Mouse (Mus musculus) megakaryocyte progenitor cell, adult 5-6 weeks (primary cell): Measurements from ENCODE around the gene Abcc1. TPM values are rescaled to one million over a fixed set of nuclear protein-coding genes. Genes with fewer than 3 reads are reported as not detected.
A peak's percentile ranks its signal among the peaks of the same experiment; 100 is the strongest.

ENCODE experiments used
- ATAC-seq: replicated peaks from 2 replicates; pipeline ENCODE4 v1.8.0; 2016; ENCODE audit warnings: mild to moderate bottlenecking, moderate TSS enrichment, inconsistent platforms; ENCODE audit not compliant: poor library complexity
- total RNA-seq, 2 experiments: library from RNA; stranded (forward) in 1 of 2; stranded (reverse) in 1 of 2; fragments of 157-497, 149-512 nt in 1 of 2; fragments of 200-1000 nt in 1 of 2; gene quantifications; 2 replicates each; pipeline versions ENCODE4 v1.2.3 to v1.2.4; 2015 to 2017

Gene Abcc1
- total RNA-seq, 2 experiments from 2014 or later, result 28.8 to 30.6 TPM

- ATAC-seq, result no peak
Measured at GRCm38 (mm10) chr16:14438561-14438960, 77.2 kb downstream of the Abcc1 start.

DNA sequence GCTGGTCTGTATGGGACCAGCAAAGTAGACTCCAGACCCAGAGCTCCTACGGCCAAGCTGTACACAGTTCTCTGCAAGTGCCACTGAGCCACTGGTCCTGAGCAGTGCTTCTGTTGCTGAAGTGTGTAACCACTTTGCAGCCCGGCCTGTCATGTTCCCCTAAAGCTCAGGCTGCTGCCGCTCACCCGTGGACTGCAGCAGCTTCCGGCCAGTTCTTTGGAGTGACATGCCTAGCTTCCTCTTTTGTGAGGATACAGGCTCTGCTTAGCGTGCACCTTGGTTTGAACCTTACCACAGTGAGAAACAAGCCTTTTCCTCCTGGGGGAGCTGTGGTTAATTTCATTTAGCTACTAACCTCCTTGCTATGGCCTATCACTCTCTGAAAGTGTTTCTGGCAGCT is 77.7 kb downstream of the Abcc1 start:
- peak; percentile 97 for ATAC-seq

DNA sequence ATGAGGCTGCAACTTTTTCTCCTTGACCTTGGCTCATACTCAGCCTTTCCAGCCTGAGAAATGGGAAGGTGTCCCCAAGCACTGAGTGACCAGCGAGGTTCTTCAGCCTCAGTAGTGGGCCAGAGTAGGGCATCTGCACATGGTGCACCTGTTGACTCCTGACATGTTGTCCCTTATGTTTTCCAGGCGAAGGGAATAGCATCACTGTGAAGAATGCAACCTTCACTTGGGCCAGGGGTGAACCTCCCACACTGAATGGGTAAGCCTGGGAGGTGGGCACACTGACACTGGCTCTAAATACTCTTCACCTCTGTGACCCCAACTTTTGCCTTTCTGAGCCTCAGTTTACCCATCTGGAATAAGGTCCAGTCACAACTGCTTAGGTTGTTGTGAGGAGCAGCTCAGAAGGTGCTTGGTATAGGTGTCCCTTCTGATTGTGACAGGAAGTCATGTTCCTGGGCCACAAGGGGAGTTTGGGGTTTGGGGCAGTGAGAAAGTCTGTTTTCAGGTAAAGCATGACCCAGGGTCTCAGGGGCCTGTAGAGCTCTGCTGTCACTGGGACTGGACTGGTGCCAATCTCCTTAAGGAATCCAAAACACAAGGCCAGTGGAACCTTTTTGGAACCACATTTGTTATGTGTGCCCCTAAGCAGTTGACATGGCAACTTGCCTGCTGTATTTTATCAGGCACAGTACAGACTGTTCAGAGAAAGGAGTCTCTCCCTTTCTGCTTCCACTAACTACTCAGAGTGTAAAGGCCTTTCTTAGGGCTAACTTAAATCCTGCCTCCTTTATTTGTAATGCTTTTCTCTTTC is 78.7 kb downstream of the Abcc1 start:
- no peak for ATAC-seq

DNA sequence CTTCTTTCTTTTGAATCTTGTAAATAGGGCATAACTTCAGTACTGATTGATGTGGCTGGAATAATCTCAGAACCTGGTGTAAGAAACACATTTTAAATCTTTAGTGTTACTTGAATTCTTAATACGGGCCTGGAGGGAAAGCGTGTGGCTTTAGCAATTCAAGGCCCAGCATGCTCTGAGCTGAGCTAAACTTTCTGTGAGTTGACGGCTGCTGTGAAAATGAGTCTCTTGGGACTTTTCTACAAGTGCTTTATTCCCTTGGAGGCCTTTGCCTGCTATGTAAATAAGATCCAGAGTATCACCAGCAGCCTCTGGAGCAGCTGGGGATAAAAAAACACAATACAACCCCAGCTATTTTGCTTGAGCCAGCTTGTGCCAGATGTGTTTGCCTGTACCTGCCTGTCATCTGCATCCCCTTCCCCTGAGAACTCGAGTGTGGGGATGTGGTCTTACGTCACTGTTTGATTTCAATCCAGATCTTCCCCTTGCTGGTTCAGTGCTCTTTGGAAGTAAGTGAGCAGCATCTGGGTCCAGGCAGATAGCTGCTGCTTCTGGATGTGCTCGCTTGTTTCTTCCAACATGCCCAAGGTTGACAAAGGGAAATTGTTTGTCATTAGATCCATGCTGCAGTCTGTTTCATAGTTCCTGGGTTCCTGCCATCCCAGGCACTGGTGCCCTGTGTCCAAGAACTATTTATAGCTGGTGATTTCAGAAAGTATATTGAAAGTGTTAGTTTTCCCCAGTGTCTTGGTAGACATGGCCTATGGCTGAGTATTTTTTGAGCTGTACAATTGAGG is 82.9 kb downstream of the Abcc1 start:
- ATAC-seq, result no peak

DNA sequence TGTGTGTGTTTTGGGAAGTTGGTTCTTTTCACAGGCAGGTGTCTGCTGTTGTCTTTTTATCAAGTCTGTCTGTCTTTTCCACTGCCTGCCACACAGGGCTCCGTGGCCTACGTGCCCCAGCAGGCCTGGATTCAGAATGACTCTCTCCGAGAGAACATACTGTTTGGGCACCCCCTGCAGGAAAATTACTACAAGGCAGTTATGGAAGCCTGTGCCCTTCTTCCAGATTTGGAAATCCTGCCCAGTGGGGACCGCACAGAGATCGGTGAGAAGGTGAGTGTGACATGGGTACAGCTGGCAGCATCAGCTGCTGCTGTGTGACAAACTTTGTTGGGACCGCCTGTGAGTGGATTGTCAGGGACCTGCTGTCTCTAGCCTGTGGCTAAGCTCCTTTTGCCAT is 83.8 kb downstream of the Abcc1 start:
- no peak for ATAC-seq

- ATAC-seq, result no peak
Measured at GRCm38 (mm10) chr16:14447366-14447765, 86.0 kb downstream of the Abcc1 start.

- no peak for ATAC-seq
Measured at GRCm38 (mm10) chr16:14448307-14448706, 86.9 kb downstream of the Abcc1 start.

- no peak for ATAC-seq
Measured at GRCm38 (mm10) chr16:14449861-14450260, 88.5 kb downstream of the Abcc1 start.

DNA sequence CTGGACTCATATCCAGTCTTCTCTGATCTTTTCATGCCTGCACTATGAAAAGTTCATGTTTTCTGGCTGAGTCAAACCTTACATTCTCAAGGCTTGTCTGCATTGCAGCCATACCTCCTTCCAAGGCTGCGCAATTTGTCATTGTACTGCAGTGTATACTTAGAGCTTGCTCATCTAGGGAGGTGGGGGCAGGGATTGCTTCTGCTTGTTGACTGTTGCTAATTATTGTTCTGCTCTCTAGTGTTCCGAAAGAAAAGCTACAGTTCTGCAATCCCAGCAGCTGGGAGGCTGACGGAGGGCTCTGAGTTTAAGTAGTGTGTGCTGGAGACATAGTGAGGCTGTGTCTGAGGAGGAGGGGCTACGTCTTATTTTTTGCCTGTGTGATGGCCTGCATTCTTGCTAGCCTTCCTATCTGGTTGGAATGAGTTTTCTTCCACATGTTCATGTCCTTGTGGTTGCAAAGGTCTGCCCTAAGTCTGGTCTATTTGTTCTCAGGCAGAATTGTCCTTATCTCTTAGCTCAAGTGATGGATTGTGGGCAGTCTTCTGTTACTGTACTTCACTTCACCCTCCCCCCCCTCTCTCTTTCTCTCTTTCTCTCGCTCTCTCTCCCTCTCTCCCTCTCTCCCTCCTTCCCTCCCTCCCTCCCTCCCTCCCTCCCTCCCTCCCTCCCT is 90.2 kb downstream of the Abcc1 start:
- peak; percentile 70 for ATAC-seq

- no peak; the same call in 1 of the 2 replicates for ATAC-seq
Measured at GRCm38 (mm10) chr16:14462535-14462934, 101.2 kb downstream of the Abcc1 start.

DNA sequence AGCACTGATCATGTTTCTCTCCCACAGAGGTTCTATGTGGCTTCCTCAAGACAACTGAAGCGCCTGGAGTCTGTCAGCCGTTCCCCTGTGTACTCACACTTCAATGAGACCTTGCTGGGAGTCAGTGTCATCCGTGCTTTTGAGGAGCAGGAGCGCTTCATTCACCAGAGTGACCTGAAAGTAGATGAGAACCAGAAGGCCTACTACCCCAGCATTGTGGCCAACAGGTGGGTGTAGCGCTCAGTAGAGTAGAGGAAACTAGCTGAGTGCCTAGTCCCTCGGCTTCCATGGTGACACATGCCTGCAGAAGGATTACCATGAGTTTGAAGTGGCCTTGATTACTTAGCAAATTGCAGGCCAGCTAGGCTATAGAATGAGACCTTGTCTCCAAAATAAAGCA is 103.7 kb downstream of the Abcc1 start:
- ATAC-seq, result no peak

- ATAC-seq, result no peak
Measured at GRCm38 (mm10) chr16:14468351-14468750, 107.0 kb downstream of the Abcc1 start.

DNA sequence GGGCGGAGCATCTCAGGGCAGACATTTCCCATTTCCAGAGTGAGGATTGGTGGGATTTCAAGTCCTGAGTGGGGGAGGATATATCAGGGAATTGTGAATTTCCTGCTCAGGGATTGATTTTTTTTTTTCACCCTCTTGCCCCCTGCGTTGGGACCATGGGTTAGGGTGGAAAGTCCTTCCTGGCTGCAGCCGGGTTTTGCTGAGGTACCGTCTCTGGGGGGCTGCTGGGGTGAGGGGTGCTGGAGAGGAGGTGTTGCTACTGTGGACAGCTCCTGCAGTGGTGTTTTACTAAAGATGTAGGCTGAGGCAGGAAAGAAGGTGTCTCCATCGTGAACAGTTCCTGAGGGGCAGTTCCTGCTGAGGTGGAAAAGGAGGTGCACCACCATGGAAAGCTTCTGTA is 107.5 kb downstream of the Abcc1 start:
- ATAC-seq, result no peak

DNA sequence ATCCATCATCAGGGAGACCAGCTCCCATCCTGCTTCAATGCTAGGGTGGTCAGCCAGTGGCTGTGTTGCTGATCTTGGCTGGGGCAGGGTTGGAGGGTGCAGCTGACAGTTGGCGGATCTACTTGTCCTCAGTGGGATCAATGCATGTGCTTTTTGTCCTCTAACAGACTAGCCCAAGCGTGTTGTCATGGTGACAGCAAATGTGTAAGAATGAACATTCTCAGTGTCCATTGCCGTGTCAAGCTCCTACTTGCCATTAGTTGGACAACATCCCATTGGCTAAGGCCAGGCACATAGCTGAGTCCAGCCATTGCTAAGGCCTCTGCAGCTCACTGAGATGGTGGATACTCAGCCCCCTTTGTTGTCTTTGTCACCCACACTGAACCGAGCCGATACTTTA is 110.8 kb downstream of the Abcc1 start:
- ATAC-seq, result no peak

DNA sequence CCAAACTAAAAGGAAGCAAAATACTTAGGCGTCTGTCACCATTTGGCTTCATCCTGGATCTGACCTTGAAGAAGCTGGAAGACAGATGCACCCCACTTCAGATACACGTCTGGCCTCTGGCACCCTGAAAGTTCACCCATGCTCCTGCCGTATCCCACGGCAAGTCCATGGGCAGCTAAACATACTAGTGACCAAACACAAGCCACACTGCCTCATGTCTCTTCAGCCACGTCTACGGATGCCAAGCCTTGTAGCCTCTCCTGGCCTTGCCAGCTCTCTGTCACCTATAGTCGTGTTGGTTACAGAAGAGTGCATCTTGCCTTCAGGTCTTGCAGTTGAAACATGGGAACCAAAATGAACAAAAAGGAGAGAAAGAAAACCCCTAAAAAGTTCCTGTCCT is 112.3 kb downstream of the Abcc1 start:
- no peak for ATAC-seq

DNA sequence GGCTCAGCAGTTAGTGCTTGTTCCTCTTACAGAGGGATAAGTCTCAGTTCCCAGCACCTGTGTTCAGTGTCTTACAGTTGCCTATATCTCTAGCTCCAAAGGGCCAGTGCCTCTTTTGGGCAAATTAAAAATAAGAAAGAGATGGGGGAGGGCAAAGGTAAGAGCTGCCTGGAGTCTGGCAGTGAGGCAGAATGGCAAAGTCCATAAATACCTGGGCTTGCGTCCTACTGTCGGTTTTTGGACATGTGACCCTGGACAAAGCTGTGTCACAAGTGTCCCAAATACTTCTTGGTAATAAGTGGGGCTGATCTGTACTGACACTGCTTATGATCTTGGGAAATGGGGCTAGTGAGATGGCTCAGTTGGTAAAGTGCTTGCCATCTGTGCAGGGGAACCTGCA is 113.6 kb downstream of the Abcc1 start:
- no peak for ATAC-seq

DNA sequence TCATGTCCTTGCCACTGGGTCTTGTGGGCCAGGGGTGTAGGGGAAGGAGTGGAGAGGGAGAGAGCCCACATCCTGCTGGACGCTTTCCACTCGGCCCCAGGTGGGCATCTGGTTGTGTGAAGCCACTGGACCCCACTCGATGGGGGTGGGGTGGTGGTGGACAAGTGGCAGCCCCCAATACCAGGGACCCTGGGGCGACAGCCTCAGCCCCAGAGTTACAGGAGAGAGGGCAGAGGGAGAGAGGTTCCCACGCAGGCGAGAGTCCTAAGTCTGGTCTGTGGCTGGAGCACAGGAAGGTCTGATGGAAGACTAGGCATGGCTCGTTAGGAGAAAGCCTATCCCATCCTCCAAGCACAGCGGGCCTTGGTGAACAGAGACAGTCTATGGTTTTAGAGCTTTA is 114.7 kb downstream of the Abcc1 start:
- no peak for ATAC-seq

- ATAC-seq, result peak; percentile 37; the same call in 1 of the 2 replicates
Measured at GRCm38 (mm10) chr16:14476701-14477400, 115.5 kb downstream of the Abcc1 start.

- ATAC-seq, result peak; percentile 56
Measured at GRCm38 (mm10) chr16:14477510-14478300, 116.3 kb downstream of the Abcc1 start.

DNA sequence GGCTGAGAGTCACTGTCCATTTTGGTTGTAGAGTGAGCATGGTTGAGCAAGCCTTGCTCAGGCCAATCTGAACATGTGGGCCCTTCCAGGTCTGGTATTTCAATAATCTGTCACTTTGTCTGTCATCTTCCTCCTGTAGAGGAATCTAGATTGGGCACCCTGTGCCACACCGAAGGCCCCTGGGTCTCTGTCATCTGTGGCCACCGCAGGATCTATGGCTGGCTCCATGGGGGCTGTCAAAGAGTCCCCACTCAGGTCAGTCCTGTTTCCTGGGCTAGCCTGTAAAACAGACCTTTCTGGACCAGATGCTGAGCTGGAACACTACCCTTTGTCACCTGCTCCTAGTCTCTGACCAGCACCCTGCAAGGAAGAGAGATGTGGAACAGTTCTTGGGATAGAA is 118.3 kb downstream of the Abcc1 start:
- ATAC-seq, result no peak
